Mouse (Mus musculus) brown adipose tissue, adult 24 weeks (tissue): ENCODE data around the gene Fam243. TPM values are rescaled to one million over a fixed set of nuclear protein-coding genes. Genes with fewer than 3 reads are reported as not detected.
A peak's percentile ranks its signal among the peaks of the same experiment; 100 is the strongest.

ENCODE experiments used
- H3K27ac ChIP-seq: fragments of 200-500 bp; replicated peaks from 2 replicates; pipeline ENCODE4 v1.5.1; 2012; ENCODE audit warnings: low read depth, mild to moderate bottlenecking, low read length
- H3K4me1 ChIP-seq: fragments of 200-500 bp; 2 replicates; pipeline ENCODE4 v1.6.1; 2012; ENCODE audit warnings: low read length, mixed read lengths; ENCODE audit not compliant: control insufficient read depth, insufficient read depth, insufficient read length
- H3K4me3 ChIP-seq: fragments of 200-500 bp; 2 replicates; pipeline ENCODE4 v1.5.1; 2012; ENCODE audit warnings: low read depth, mild to moderate bottlenecking, low read length, moderate library complexity; ENCODE audit not compliant: insufficient read depth
- polyA plus RNA-seq: library from polyadenylated mRNA; stranded (reverse); fragments of >200 nt; gene quantifications from 2 replicates; pipeline ENCODE4 v1.2.4, GENCODE M21; 2012; ENCODE audit not compliant: missing spikeins, insufficient read depth, insufficient read length

Fam243 gene
- polyA plus RNA-seq, 1 experiment = not detected

GRCm38 (mm10) chr16:92302506-92302905 lies 18.7 kb downstream of the Fam243 start:
- peaks cover 11% of the 10 kb centered on the region for H3K4me1 ChIP-seq
- peak overlapping the region; percentile 84; the same call in 1 of the 2 replicates for H3K4me3 ChIP-seq
- H3K27ac ChIP-seq = no peak overlapping the region; the same call in 1 of the 2 replicates

GRCm38 (mm10) chr16:92301989-92302388 lies 19.3 kb downstream of the Fam243 start:
- Histone ChIP-seq H3K4me3 (peak overlapping the region; percentile 84), H3K4me1 (peaks cover 11% of the 10 kb centered on the region), H3K27ac (0 out of 2 replicates have a peak overlapping the region, but pooled peaks have one; percentile 66)

- Histone ChIP-seq H3K27ac (peak overlapping the region; percentile 66), H3K4me3 (peak overlapping the region; percentile 84), H3K4me1 (peaks cover 11% of the 10 kb centered on the region)
These were observed 19.8 kb downstream of the Fam243 start for GRCm38 (mm10) chr16:92301412-92301806.

GRCm38 (mm10) chr16:92300649-92301411 lies 20.4 kb downstream of the Fam243 start, which contains the start of gene Smim11:
Smim11 (plus strand) TSS chr16:92301286.
- Histone ChIP-seq H3K4me1 (peaks cover 11% of the 10 kb centered on the region), H3K27ac (peak within 1 kb of the TSS; percentile 66), H3K4me3 (peak within 1 kb of the TSS; percentile 84)

- Histone ChIP-seq H3K27ac (no peak overlapping the region), H3K4me3 (no peak overlapping the region), H3K4me1 (no peaks in the 10 kb centered on the region)
These were observed 25.9 kb downstream of the Fam243 start for GRCm38 (mm10) chr16:92295328-92295727.

GRCm38 (mm10) chr16:92294267-92294970 lies 26.8 kb downstream of the Fam243 start:
- H3K4me1 ChIP-seq = no peaks in the 10 kb centered on the region
- H3K4me3 ChIP-seq = no peak overlapping the region
- H3K27ac ChIP-seq = no peak overlapping the region

GRCm38 (mm10) chr16:92292101-92292500 lies 29.1 kb downstream of the Fam243 start, which contains the start of gene Kcne2:
Kcne2 (plus strand) TSS chr16:92292389.
- Histone ChIP-seq H3K27ac (no peak within 1 kb of the TSS), H3K4me3 (no peak within 1 kb of the TSS), H3K4me1 (no peaks in the 10 kb centered on the region)

- Histone ChIP-seq H3K4me3 (no peak overlapping the region), H3K27ac (no peak overlapping the region), H3K4me1 (no peaks in the 10 kb centered on the region)
These were observed 31.2 kb downstream of the Fam243 start for GRCm38 (mm10) chr16:92290045-92290444.

- Histone ChIP-seq H3K4me1 (no peaks in the 10 kb centered on the region), H3K27ac (no peak overlapping the region), H3K4me3 (no peak overlapping the region)
These were observed 32.5 kb downstream of the Fam243 start for GRCm38 (mm10) chr16:92288778-92289177.

- Histone ChIP-seq H3K27ac (no peak overlapping the region), H3K4me1 (peaks cover 7% of the 10 kb centered on the region; the same call in 1 of the 2 replicates), H3K4me3 (no peak overlapping the region)
These were observed 34.6 kb downstream of the Fam243 start for GRCm38 (mm10) chr16:92286609-92287008.

GRCm38 (mm10) chr16:92285068-92285467 lies 36.2 kb downstream of the Fam243 start:
- Histone ChIP-seq H3K4me1 (peaks cover 7% of the 10 kb centered on the region; the same call in 1 of the 2 replicates), H3K27ac (no peak overlapping the region), H3K4me3 (no peak overlapping the region)

GRCm38 (mm10) chr16:92282671-92283070 lies 38.6 kb downstream of the Fam243 start:
- no peak overlapping the region for H3K27ac ChIP-seq
- peaks cover 7% of the 10 kb centered on the region; the same call in 1 of the 2 replicates for H3K4me1 ChIP-seq
- no peak overlapping the region for H3K4me3 ChIP-seq

- Histone ChIP-seq H3K4me3 (no peak overlapping the region), H3K4me1 (peaks cover 4% of the 10 kb centered on the region; the same call in 1 of the 2 replicates), H3K27ac (peak overlapping the region; percentile 61)
These were observed 45.7 kb downstream of the Fam243 start for GRCm38 (mm10) chr16:92275526-92275925.

GRCm38 (mm10) chr16:92274516-92274915 lies 46.7 kb downstream of the Fam243 start:
- H3K4me3 ChIP-seq = no peak overlapping the region

More at GRCm38 (mm10) chr16:92274516-92274915, 46.7 kb downstream of the Fam243 start:
- Histone ChIP-seq H3K4me1 (peaks cover 4% of the 10 kb centered on the region; the same call in 1 of the 2 replicates), H3K27ac (peak overlapping the region; percentile 61; the same call in 1 of the 2 replicates)
